Mouse (Mus musculus) kidney, embryonic 14.5 days (tissue): ENCODE data around the gene Vars. TPM values are rescaled to one million over a fixed set of nuclear protein-coding genes. Genes with fewer than 3 reads are reported as not detected.
A peak's percentile ranks its signal among the peaks of the same experiment; 100 is the strongest.
"Not testable (repeated sequence)": the region's sequence is repeated elsewhere in the genome, so short reads cannot be mapped to it uniquely, and the experiment has no call there.

Source experiments
- ATAC-seq: fragments of 200-750 bp; cut with Nextera tagmentation; 2 replicates; pipeline ENCODE4 v1.8.0; 2017; ENCODE audit warnings: moderate number of reproducible peaks, mild to moderate bottlenecking, moderate TSS enrichment, moderate library complexity; ENCODE audit not compliant: low FRiP score, low TSS enrichment
- H3K27ac ChIP-seq: fragments of 300-500 bp; sonication (generic); 2 replicates; pipeline ENCODE4 v1.5.1; 2014; ENCODE audit warnings: low read depth, mild to moderate bottlenecking, low read length, moderate library complexity, mixed read lengths
- H3K27me3 ChIP-seq: fragments of 300-500 bp; sonication (generic); 2 replicates; pipeline ENCODE4 v1.6.1; 2014; ENCODE audit warnings: mild to moderate bottlenecking, low read length; ENCODE audit not compliant: control insufficient read depth, insufficient read depth
- H3K36me3 ChIP-seq: fragments of 300-500 bp; sonication (generic); 2 replicates; pipeline ENCODE4 v1.6.1; 2014; ENCODE audit warnings: low read length, mixed read lengths; ENCODE audit not compliant: control insufficient read depth, insufficient read depth
- H3K4me1 ChIP-seq: fragments of 300-500 bp; sonication (generic); 2 replicates; pipeline ENCODE4 v1.6.1; 2014; ENCODE audit warnings: low read length, mixed read lengths; ENCODE audit not compliant: control insufficient read depth, insufficient read depth
- H3K4me2 ChIP-seq: fragments of 300-500 bp; sonication (generic); replicated peaks from 2 replicates; pipeline ENCODE4 v1.6.1; 2014; ENCODE audit warnings: low read depth, mild to moderate bottlenecking, low read length
- H3K4me3 ChIP-seq: fragments of 300-500 bp; sonication (generic); 2 replicates; pipeline ENCODE4 v1.5.1; 2014; ENCODE audit warnings: mild to moderate bottlenecking, low read length
- H3K9ac ChIP-seq: fragments of 300-500 bp; sonication (generic); 2 replicates; pipeline ENCODE4 v1.6.1; 2014; ENCODE audit warnings: low read depth, mild to moderate bottlenecking, low read length, moderate library complexity
- H3K9me3 ChIP-seq: fragments of 300-500 bp; sonication (generic); 2 replicates; pipeline ENCODE4 v1.6.1; 2016; ENCODE audit warnings: low read length; ENCODE audit not compliant: control insufficient read depth
- WGBS: fragments of 180-500 bp; shearing (Covaris S2); extraction: QIAGEN DNeasy Blood & Tissue Kit; methylation state at CpG from one replicate; pipeline ENCODE4 v1.1.7; 2014; 5-methylcytosine and 5-hydroxymethylcytosine counted together
- polyA plus RNA-seq: library from polyadenylated mRNA; unstranded; fragments of >200 nt; fragmentation: Nextera tagmentation; extraction: Ambion mirVana; gene quantifications from 2 replicates; pipeline ENCODE4 v1.2.1, GENCODE M21; 2014

Vars gene
- polyA plus RNA-seq, 1 experiment from 2014 or later: 137 TPM

DNA sequence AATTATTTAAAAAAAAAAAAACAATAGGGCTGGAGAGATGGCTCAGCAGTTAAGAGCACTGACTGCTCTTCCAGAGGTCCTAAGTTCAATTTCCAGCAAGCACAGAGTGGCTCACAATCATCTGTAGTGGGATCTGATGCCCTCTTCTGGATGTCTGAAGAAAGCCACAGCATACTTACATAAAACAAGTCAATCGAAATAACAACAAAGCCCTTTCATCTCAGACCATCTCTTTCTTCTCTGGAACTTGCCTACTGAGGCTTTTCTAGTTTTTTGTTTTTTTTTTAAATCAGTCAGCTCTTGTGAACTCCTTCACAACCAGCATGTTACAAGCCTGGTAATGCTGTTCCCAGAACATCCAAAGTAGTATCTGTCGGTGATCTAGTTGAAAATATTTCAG, 20.1 kb upstream of the Vars start:
- peak overlapping the region; percentile 71 for H3K4me2 ChIP-seq
- ATAC-seq: no peak
- 23% methylated on average over 2 of the region's 2 CpGs for WGBS
- peaks cover 8% of the 10 kb centered on the region for H3K36me3 ChIP-seq
- H3K9me3 ChIP-seq: no peaks in the 10 kb centered on the region
- peaks cover 8% of the 10 kb centered on the region; the same call in 1 of the 2 replicates for H3K4me1 ChIP-seq
- H3K27ac ChIP-seq: peak overlapping the region; percentile 99; the same call in 1 of the 2 replicates
- no peaks in the 10 kb centered on the region for H3K27me3 ChIP-seq
- H3K9ac ChIP-seq: peak overlapping the region; percentile 94; the same call in 1 of the 2 replicates
- H3K4me3 ChIP-seq: peak overlapping the region; percentile 84

DNA sequence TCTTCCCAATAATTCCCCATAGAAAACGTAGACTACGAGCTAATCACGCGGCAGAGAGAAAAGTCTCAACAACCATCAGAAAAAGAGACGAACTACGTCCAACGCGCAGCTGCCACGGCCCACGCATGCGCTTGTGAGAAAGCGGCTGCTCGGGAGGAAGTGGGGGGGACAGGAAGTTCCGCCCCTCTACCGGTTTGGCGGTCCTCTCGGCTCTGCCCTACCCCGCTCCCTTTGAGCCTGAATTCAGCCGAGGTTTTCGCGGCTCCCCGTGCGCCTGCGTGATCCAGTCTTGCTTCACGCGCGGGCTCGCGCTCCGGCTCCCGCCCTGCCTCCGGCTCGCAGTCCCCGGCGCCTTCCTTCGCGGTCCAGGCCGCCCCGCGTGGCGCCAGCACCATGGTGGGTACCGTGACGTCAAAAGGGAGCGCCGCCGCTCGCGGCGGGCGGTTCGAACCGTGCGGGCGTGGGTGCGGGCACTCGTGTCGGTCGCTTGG, 19.1 kb upstream of the Vars start, which contains the start of gene Lsm2:
Gene Lsm2, plus strand, starts transcription at position 173 of the 491 bp plus-strand sequence.
- Histone ChIP-seq H3K9ac (peak within 1 kb of the TSS; percentile 94), H3K27me3 (no peaks in the 10 kb centered on the region), H3K4me1 (peaks cover 8% of the 10 kb centered on the region; the same call in 1 of the 2 replicates), H3K4me2 (peak within 1 kb of the TSS; percentile 71), H3K4me3 (peak within 1 kb of the TSS; percentile 84), H3K9me3 (no peaks in the 10 kb centered on the region), H3K27ac (peak within 1 kb of the TSS; percentile 99), H3K36me3 (peaks cover 19% of the 10 kb centered on the region)
- ATAC-seq: peak; percentile 95
- WGBS: 1% methylated on average over 57 of the region's 58 CpGs

DNA sequence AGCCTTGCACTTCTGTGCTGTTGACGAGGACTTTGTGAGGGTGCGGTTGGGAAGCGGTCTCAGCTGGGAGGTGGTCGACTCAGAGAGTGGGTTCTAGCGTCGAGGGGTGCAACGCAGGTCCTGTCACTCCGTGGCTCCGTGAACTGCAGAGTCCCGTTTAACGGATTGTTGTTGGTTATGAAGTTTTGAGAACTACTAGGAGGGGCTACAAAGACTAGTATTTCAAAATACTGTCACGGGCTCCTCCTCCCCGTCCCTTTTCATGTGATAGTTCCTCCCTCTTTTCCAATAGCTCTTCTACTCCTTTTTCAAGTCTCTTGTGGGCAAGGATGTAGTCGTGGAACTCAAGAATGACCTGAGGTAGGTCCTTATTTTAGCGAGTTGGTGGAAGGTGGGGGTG, 18.5 kb upstream of the Vars start:
- peaks cover 20% of the 10 kb centered on the region for H3K36me3 ChIP-seq
- peak overlapping the region; percentile 99 for H3K27ac ChIP-seq
- H3K9me3 ChIP-seq: no peaks in the 10 kb centered on the region
- no peaks in the 10 kb centered on the region for H3K27me3 ChIP-seq
- under 1% methylated on average over 15 of the region's 15 CpGs for WGBS
- peaks cover 8% of the 10 kb centered on the region; the same call in 1 of the 2 replicates for H3K4me1 ChIP-seq
- peak overlapping the region; percentile 71 for H3K4me2 ChIP-seq
- H3K4me3 ChIP-seq: peak overlapping the region; percentile 84
- ATAC-seq: no peak; the same call in 1 of the 2 replicates
- H3K9ac ChIP-seq: peak overlapping the region; percentile 94

DNA sequence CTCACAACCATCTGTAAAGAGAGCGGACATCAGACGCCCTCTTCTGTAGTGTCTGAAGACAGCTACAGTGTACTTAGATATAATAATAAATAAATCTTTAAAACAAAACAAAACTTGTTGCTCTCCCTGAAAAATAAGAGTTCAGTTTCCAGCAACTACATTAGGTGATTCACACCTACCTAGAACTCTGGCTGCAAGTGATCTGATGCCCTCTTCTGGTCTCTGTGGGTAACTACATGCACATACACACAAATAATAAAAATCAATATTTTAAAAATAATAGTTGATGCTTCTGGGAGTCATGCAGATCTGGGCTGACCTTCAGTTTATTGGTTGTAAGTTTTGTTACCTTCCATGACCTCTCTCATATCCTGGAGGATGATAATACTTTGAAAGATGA, 16.6 kb upstream of the Vars start:
- 79% methylated on average over 2 of the region's 2 CpGs for WGBS
- Histone ChIP-seq H3K36me3 (peaks cover 30% of the 10 kb centered on the region), H3K27ac (no peak overlapping the region), H3K4me3 (no peak overlapping the region), H3K4me1 (peaks cover 8% of the 10 kb centered on the region; the same call in 1 of the 2 replicates), H3K4me2 (no peak overlapping the region), H3K27me3 (no peaks in the 10 kb centered on the region), H3K9ac (no peak overlapping the region), H3K9me3 (no peaks in the 10 kb centered on the region)
- no peak for ATAC-seq

DNA sequence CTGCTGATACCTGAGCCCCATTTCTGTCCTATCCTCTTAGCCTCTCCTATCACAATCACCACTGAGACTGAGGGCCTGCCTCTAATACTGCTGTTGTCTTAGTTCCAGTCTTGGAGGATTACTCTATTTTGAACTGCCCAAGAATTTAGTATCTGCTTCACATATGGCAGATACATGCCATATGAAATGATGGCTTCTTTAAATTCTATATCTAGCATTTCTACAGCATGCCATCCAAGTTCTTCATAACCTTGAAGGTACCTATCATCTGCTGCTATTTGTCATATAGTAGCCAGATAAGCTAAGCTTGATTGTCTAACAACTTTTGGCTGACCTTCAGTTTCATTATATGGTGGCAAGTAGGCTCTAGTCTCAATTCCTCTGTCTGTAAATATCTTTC, 6.0 kb upstream of the Vars start:
- no peak for ATAC-seq
- Histone ChIP-seq H3K4me3 (no peak overlapping the region), H3K9ac (no peak overlapping the region), H3K9me3 (no peaks in the 10 kb centered on the region), H3K4me1 (peaks cover 9% of the 10 kb centered on the region), H3K36me3 (peaks cover 27% of the 10 kb centered on the region; the same call in 1 of the 2 replicates), H3K27ac (no peak overlapping the region), H3K4me2 (no peak overlapping the region), H3K27me3 (no peaks in the 10 kb centered on the region)

DNA sequence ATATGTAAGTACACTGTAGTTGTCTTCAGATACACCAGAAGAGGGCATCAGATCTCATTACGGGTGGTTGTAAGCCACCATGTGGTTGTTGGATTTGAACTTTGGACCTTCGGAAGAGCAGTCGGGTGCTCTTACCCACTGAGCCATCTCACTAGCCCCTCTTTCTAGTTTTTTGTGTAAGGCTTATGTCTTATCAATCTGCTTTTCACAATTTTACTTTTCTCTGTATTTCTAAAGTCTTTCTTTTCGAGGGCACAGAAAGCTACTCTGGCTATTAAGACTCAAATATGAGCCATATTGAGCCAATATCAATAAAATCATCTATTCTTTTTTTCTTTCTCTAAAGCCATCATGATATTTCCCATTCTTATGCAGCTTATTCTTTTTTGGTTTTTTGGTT, 5.6 kb upstream of the Vars start:
- not testable (repeated sequence) for H3K27me3 ChIP-seq, H3K27ac ChIP-seq, H3K9ac ChIP-seq, H3K4me3 ChIP-seq, H3K9me3 ChIP-seq, H3K4me2 ChIP-seq, ATAC-seq
- WGBS: 92% methylated on average over 4 of the region's 4 CpGs
- peaks cover 26% of the 10 kb centered on the region; the same call in 1 of the 2 replicates for H3K36me3 ChIP-seq
- peaks cover 12% of the 10 kb centered on the region for H3K4me1 ChIP-seq

DNA sequence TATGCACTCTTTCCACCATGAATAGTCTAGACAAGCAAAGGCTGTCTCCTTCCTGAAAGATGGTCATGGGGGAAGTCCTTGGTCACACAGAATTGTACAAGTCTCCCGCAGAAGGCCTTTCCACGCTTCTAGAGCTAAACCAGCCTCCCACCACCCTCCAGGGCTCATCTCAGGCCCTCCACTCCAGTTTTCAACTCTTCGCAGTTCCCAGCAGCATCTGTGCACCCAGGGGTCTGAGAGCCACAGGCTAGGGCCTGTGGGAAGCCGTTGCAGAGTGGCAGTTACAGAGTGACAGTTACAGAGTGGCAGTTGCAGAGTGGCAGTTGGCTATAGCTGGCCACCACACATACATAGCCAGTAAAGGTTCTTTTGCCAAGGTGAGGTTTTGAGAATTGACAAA, 4.9 kb upstream of the Vars start:
- ATAC-seq: not testable (repeated sequence)

DNA sequence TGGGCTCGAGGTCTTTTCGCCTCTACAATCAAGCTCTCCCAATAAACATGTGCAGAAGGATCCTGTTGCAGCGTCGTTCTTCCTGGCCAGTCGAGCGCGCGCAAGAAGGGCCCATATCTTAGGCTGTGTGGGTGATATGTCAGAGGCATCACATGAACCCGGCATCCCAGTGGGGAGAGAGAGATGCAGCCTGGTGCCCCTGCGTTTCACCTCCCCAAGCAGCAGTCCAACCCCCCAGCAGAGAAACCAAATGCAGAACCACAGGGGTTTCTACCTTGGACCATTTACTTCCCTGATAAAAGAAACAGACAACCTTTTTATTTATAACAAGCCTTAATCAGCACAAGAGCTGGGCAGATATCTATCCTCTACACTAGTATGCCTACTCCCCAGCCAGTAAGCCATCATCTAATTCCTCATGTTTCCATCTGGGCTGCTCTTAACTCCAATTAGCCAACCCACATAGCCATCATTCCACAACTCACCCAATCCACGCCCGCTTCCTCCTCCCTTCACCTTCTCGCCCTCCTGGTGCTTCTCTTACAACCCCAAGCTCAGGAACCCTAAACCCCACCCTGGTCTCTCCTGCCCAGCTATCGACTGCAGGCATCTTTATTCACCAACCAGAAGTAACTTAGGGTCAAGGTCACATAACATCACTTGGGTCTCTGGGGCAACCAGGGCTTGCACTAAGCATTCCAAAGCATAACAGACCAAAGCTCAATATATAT, 4.2 kb upstream of the Vars start:
- WGBS: 83% methylated on average over 12 of the region's 14 CpGs
- H3K9ac ChIP-seq: no peak overlapping the region
- H3K27ac ChIP-seq: no peak overlapping the region
- peaks cover 17% of the 10 kb centered on the region; the same call in 1 of the 2 replicates for H3K36me3 ChIP-seq
- peaks cover 12% of the 10 kb centered on the region for H3K4me1 ChIP-seq
- H3K4me3 ChIP-seq: peak overlapping the region; percentile 6; the same call in 1 of the 2 replicates
- H3K9me3 ChIP-seq: no peaks in the 10 kb centered on the region
- ATAC-seq: no peak
- H3K4me2 ChIP-seq: no peak overlapping the region; the same call in 1 of the 2 replicates
- H3K27me3 ChIP-seq: no peaks in the 10 kb centered on the region

More for the DNA sequence above, 4.9 kb upstream of the Vars start:
- not testable (repeated sequence) for H3K27ac ChIP-seq, H3K4me3 ChIP-seq, H3K9ac ChIP-seq, H3K27me3 ChIP-seq, H3K9me3 ChIP-seq, H3K4me2 ChIP-seq
- 92% methylated on average over 4 of the region's 4 CpGs for WGBS
- Histone ChIP-seq H3K36me3 (peaks cover 23% of the 10 kb centered on the region; the same call in 1 of the 2 replicates), H3K4me1 (peaks cover 12% of the 10 kb centered on the region)

DNA sequence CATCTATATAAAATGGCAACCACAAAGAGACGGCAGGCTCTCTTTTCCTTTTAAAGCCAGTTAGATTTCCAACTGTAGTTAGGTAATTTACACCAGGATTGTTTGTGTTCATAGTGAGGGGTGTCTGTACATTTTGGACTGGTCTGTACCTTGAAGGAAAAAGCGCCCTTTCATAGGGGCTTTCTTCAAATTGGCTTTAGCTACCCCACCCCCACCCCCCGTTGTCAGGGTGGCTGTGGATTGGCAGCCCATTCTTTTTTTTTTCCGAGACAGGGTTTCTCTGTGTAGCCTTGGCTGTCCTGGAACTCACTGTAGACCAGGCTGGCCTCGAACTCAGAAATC, 3.7 kb upstream of the Vars start:
- WGBS: 90% methylated on average over 5 of the region's 5 CpGs
- ATAC-seq: no peak
- no peak overlapping the region for H3K9ac ChIP-seq
- no peak overlapping the region for H3K27ac ChIP-seq
- H3K9me3 ChIP-seq: no peaks in the 10 kb centered on the region
- no peak overlapping the region; the same call in 1 of the 2 replicates for H3K4me2 ChIP-seq
- H3K36me3 ChIP-seq: peaks cover 16% of the 10 kb centered on the region; the same call in 1 of the 2 replicates
- H3K27me3 ChIP-seq: no peaks in the 10 kb centered on the region
- peak overlapping the region; percentile 6; the same call in 1 of the 2 replicates for H3K4me3 ChIP-seq
- H3K4me1 ChIP-seq: peaks cover 13% of the 10 kb centered on the region
